Mouse (Mus musculus): Measurements from ENCODE around the gene Prkd2. TPM values are rescaled to one million over a fixed set of nuclear protein-coding genes. Genes with fewer than 3 reads are reported as not detected.

Prkd2 gene
- 6.1 and 8.0 TPM in 2 replicates for polyA plus RNA-seq (2015; fragmentation: Nextera tagmentation; extraction: Ambion mirVana)

GRCm38 (mm10) chr7:16842645-16843063 is at the start of gene Prkd2:
Gene Prkd2 (plus strand): TSS chr7:16842902.

DNA sequence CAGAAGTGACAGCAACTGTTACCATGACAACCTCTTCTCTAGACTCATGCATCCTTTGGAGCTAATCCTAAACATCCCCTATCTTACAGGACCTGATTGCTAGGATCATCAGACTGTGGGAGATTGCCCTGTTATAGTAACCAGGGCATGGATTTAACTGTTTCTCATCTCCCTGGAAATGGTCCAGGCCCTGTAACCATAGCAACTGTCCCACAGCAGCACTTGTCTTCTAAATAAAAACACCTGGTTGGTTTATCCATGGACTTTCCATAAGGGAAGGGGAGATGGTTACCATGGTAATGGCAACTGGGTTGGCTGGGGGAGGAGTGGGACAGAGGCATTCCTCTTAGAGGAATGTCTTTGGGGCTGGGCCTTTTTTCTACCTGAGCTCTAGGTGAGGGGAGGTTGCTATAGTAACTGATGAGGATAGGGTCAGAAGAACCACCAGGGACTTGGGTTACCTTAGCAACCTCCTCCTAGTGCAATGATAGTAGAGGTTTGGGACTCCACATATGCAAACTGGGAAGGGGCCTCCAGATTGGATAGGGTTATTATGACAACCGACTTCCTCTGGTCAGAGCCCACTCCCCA is 27.3 kb upstream of the Prkd2 start, which contains the start of gene Strn4:
TSS of gene Strn4 (plus strand) at position 539 of the 591 bp plus-strand sequence.

GRCm38 (mm10) chr7:16816475-16817122 is 26.1 kb upstream of the Prkd2 start, which contains the start of gene Fkrp:
Gene Fkrp (minus strand): TSS chr7:16816732.

GRCm38 (mm10) chr7:16875310-16875325 is 32.4 kb downstream of the Prkd2 start, which contains the start of gene Dact3:
Gene Dact3 (plus strand): TSS chr7:16875317.

DNA sequence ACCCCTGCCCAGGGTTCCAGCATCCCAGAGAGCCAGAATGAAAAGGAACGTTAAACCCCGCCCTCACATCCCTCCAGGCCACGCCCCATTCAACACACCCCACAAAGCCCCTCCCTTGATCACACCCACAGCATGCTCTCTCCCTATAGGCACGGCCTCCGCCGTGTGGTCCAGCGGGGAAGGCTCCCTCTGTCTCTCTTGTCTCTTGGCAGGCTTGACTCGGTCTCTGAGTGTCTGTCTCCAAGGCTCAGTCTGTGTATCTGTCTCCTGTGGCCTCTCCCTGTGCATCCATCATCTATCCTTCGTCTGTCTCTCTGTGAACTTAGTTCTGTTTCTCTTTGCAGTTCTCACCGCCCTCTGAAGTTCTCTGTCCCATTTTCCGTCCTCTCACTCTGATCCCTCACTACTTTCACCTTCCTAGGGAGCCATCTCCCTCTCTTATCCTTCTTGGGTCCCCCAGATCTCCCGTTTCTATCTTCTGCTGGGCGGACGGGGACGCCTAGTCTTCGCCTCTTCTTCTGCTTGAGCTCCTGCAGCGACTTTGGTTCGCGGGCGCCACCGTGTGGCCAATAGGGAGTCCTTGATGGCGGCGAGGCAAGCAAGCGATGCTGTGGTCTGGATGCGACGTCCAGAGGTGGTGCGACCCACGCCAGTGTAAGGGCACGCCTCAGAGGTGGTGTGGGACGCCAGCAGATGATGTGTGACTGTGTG is 49.1 kb downstream of the Prkd2 start, which contains the start of gene Gng8:
TSS of gene Gng8 (plus strand) at position 146 of the 711 bp plus-strand sequence.

GRCm38 (mm10) chr7:16906281-16906680 is 63.6 kb downstream of the Prkd2 start, which contains the start of gene Ptgir:
Gene Ptgir (plus strand): TSS chr7:16906490.

Other genes with a start within 250 kb of the Prkd2 start
- gene Arhgap35, start 227.9 kb upstream of the Prkd2 start, polyA plus RNA-seq (2015; fragmentation: Nextera tagmentation; extraction: Ambion mirVana) = 6.3 and 7.7 TPM in 2 replicates
- gene Ceacam15, start 167.2 kb upstream of the Prkd2 start, polyA plus RNA-seq (2015; fragmentation: Nextera tagmentation; extraction: Ambion mirVana) = not detected in 2 replicates
- not detected in 2 replicates for gene Ceacam9, start 121.0 kb upstream of the Prkd2 start, polyA plus RNA-seq (2015; fragmentation: Nextera tagmentation; extraction: Ambion mirVana)
- 200 and 222 TPM in 2 replicates for gene Ap2s1, start 104.5 kb upstream of the Prkd2 start, polyA plus RNA-seq (2015; fragmentation: Nextera tagmentation; extraction: Ambion mirVana)
- 67.1 and 67.9 TPM in 2 replicates for gene Slc1a5, start 61.6 kb upstream of the Prkd2 start, polyA plus RNA-seq (2015; fragmentation: Nextera tagmentation; extraction: Ambion mirVana)
- 52.7 and 60.9 TPM in 2 replicates for gene Strn4, start 27.0 kb upstream of the Prkd2 start, polyA plus RNA-seq (2015; fragmentation: Nextera tagmentation; extraction: Ambion mirVana)
- 19.3 and 24.5 TPM in 2 replicates for gene Fkrp, start 26.2 kb upstream of the Prkd2 start, polyA plus RNA-seq (2015; fragmentation: Nextera tagmentation; extraction: Ambion mirVana)
- 6.9 and 7.3 TPM in 2 replicates for gene Dact3, start 32.4 kb downstream of the Prkd2 start, polyA plus RNA-seq (2015; fragmentation: Nextera tagmentation; extraction: Ambion mirVana)
- gene Gng8, start 48.9 kb downstream of the Prkd2 start, polyA plus RNA-seq (2015; fragmentation: Nextera tagmentation; extraction: Ambion mirVana) = 8.4 and 9.0 TPM in 2 replicates
- gene Ptgir, start 63.6 kb downstream of the Prkd2 start, polyA plus RNA-seq (2015; fragmentation: Nextera tagmentation; extraction: Ambion mirVana) = 1.0 and 1.7 TPM in 2 replicates
- 49.1 and 59.2 TPM in 2 replicates for gene Calm3, start 81.2 kb downstream of the Prkd2 start, polyA plus RNA-seq (2015; fragmentation: Nextera tagmentation; extraction: Ambion mirVana)
- 0.87 and 1.3 TPM in 2 replicates for gene Pnmal2, start 101.8 kb downstream of the Prkd2 start, polyA plus RNA-seq (2015; fragmentation: Nextera tagmentation; extraction: Ambion mirVana)
- gene Pnmal1, start 116.8 kb downstream of the Prkd2 start, polyA plus RNA-seq (2015; fragmentation: Nextera tagmentation; extraction: Ambion mirVana) = 0.07 TPM in 1 of 2 replicates, not detected in the other
- gene Gm42372, start 140.2 kb downstream of the Prkd2 start, polyA plus RNA-seq (2015; fragmentation: Nextera tagmentation; extraction: Ambion mirVana) = not detected in 2 replicates
- 6.5 and 6.6 TPM in 2 replicates for gene Ccdc8, start 149.8 kb downstream of the Prkd2 start, polyA plus RNA-seq (2015; fragmentation: Nextera tagmentation; extraction: Ambion mirVana)
- gene Ppp5c, start 185.0 kb downstream of the Prkd2 start, polyA plus RNA-seq (2015; fragmentation: Nextera tagmentation; extraction: Ambion mirVana) = 42.1 and 43.1 TPM in 2 replicates
- 8.8 and 11.8 TPM in 2 replicates for gene Hif3a, start 219.5 kb downstream of the Prkd2 start, polyA plus RNA-seq (2015; fragmentation: Nextera tagmentation; extraction: Ambion mirVana)
- 0.07 and 0.10 TPM in 2 replicates for gene Psg16, start 231.1 kb downstream of the Prkd2 start, polyA plus RNA-seq (2015; fragmentation: Nextera tagmentation; extraction: Ambion mirVana)